Mouse (Mus musculus) heart, adult 11 months (tissue): Measurements from ENCODE around the gene Gucy2d.
A peak's percentile ranks its signal among the peaks of the same experiment; 100 is the strongest.

Source experiments
- DNase-seq: peaks from one replicate; pipeline ENCODE4 v3.0.0; 2022

The Gucy2d gene

GRCm38 (mm10) chr7:98439956-98440466 is at the start of gene Gucy2d:
Gene Gucy2d (plus strand): TSS chr7:98440416.
- DNase-seq: peak; percentile 76

DNA sequence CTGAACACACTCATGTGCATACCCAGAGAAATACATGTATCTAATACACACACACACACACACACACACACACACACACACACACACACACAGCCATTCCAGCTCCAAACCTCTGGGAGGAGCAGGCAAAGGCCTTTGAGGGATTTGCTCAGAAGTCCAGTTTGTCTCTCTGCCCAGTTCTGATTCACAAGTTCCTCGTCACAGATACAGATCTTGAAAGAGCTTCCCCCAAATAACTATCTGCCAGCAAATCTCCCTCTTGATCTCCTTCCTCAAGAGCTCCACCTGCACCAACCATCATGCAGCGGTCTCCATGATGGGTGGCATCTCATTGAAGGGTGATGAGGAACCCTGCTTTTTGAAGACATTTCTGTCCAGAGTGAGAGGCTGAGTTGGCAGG is 49.7 kb upstream of the Gucy2d start:
- no peak for DNase-seq

GRCm38 (mm10) chr7:98391351-98391936 is 48.8 kb upstream of the Gucy2d start:
- no peak for DNase-seq

DNA sequence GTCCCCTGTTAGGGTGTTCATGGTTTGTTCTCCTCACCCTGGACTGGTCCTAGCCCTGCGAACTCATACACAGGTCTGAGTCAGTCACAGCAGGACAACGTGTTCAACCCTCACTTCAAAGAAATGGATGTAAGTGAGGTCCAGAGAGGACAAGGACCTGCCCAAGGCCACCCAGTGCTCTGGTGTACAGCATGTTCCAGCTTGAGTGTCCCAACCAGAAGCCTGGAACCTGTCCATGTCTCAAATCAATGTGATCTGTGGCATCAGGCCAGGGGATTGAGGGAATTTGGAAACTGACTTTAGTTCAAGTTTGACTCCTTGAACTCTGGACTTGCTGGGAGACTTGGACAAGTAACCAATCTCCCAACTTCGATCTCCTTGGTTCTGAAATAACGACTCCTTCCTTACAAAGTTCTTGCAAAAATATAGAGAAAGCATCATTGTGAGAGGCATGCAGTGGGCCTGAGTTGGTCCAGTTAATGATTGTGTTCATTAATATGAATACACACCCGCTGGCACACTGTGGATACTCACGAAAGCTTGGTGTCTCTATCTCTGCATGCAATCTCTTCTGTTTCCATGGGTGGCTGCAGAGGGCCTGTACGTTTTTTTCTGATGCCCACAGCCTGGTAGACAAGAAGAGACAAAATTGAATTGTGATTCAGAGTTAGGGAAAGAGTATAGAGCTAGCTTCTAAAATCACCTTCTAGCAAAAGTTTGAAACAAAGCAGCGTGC is 47.6 kb upstream of the Gucy2d start:
- no peak for DNase-seq

DNA sequence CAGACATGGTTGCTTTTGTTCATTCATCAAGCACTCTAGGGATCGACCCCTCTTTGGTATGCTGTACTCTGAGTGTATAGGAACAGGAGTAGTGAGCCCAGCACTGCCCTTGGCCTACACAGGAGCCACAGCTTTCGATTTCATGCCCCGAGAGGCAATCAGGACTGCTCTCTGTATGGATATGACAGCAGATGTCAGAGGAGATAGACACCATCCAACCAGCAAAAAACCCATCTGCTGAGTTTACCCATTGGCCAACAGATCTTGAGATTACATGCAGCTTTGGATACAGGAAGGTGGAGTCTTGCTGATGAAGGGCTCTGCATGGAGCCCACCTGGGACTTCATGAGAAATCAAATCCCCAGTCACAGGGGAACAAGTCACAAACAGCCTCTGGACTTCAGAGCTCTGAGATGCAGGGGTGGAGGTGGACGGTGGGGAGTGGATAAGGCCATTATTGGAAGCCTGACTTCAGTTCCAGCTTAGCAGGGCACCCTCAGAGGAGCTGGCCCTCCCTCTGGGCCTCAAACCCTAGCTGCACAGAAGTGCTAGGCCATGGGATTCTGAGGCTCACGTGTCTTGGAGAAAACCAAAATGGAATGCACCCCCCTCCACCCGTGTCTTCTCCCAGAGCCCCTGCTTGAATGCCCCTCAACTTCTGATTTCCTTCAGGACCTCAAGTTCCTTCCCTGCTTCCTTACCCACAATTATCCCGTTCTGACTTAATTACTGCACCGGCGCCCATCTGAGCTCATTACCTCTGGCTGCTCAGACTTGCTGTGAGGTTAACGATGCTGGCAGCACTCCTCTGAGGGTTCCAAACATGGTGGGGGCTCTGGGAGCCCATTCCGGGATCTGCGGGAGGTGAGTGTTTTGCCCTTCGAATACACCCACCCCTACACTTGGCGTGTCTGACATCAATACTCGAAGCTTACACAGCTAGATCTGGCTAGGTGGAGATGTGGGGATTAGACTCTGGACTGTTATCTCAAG is 37.3 kb upstream of the Gucy2d start:
- peak; percentile 70 for DNase-seq

GRCm38 (mm10) chr7:98403996-98404395 is 36.2 kb upstream of the Gucy2d start:
- peak; percentile 79 for DNase-seq

DNA sequence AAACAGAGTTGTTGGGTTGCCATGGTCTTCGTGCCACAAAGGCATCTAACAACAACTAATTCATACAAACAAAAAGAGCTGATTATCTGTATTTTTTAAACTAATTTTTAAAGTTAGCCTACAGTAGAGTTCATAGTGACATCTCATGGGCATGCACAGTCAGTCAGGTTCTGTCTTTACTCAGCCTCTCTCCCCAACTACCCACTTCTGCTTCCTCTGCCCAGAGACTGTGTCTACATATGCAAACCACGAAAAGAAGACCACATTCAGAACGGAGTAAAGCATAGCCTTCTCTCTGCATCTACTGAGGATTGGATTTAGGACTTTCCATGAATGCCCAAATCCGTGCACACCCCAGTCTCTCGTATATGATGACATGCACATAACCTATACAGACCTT is 32.6 kb upstream of the Gucy2d start:
- peak; percentile 19 for DNase-seq

- no peak for DNase-seq
These were observed 27.1 kb upstream of the Gucy2d start for GRCm38 (mm10) chr7:98413115-98413514.

GRCm38 (mm10) chr7:98415550-98415949 is 24.7 kb upstream of the Gucy2d start:
- peak; percentile 95 for DNase-seq

- DNase-seq: no peak
These were observed 24.2 kb upstream of the Gucy2d start for GRCm38 (mm10) chr7:98416020-98416419.

DNA sequence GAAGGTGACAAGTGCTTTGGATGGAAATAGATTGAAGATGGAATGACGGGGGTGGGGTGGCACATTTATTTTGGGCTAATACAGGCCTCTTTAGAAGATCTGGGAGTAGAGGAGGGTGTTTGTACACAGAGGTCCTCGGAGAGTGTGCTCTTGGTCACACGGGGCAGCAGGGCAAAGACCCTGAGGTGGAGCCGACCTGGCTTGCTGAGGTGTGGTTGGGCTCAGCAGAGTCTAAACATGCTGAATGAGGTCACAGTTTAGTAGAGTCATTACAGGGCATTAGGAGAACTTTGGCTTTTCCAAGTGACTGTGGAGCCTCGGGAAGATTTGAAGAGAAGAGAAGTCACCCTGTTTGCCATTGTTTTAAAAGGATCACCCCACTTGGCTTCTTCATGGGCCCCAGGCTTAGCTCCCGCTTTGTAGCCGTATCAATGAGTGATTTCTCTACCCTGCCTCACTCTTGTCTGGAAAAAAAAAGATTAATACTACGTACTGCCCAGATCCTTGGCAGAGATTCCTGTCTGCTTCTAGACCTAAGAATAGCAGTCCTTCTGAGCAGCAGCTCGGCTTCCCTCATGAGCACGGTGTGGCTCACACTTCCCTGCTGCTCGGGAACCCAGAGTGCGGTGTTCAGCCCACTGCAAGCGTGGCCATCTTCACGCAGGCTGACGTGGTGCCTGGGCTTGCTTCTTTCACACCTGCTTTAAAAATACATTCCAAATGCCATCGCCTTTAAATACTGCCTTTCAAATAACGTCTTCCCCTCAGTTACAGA is 22.0 kb upstream of the Gucy2d start:
- peak; percentile 87 for DNase-seq

DNA sequence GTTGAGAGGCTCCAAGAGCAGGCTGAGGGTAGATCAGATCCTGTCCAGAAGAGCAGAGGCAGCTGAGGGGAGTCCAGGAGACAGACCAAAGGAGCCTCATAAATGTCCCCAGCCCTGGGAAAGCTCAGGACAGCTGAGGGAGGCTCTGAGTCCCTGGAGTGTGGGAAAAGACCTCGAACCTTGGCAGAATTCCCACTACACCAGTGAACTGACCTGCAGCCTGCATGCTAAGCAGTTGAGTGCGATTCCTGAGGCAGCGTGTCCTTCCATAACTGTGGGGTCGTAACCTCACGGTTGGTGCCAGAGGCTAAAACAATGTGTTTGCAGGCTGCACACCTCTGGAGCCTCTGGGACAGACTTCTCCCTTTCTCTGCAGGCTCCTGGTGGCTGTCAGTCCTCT is 20.9 kb upstream of the Gucy2d start:
- DNase-seq: peak; percentile 86

DNA sequence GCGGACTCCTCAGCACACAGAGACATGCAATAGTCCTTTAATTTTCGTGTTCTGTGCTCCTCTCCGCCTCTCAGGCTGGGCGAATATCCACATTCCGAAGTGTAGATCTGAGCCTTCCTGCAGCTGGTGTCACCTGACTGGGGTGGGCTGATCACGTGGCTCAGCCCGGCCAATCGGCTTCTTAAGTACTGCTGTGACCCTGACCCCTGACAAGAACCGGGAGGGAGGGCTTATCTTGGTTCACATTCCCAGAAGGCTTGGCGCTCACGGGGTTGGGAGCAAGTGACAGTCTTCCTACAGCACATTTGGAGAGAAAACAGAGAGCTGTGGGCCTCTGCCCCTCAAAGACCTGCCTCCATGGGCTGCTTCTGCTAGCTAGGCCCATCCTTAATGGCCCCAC is 16.7 kb upstream of the Gucy2d start:
- peak; percentile 90 for DNase-seq

GRCm38 (mm10) chr7:98424396-98424795 is 15.8 kb upstream of the Gucy2d start:
- peak; percentile 34 for DNase-seq

DNA sequence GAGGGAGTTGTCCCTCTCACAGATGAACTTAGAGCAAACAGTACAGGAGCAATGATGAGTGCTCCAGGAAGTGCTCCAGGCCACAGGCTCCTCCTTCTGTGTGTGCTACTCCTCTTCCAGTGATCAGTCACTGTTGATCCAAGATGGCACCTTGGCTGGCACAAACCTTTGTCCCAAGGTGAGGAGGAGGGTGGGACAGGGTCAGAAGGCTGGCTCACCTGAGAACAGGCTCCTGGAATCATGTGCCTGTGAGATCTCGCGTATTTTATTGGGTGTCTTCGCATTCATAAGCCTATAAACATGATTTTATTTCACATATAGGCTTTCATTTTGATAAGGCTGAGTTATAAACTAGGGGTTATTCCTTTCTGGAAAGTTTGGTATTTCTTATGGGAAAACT is 14.7 kb upstream of the Gucy2d start:
- DNase-seq: peak; percentile 65

- peak; percentile 89 for DNase-seq
These were observed 13.6 kb upstream of the Gucy2d start for GRCm38 (mm10) chr7:98426641-98427040.

GRCm38 (mm10) chr7:98427115-98427835 is 12.9 kb upstream of the Gucy2d start:
- peak; percentile 89 for DNase-seq

DNA sequence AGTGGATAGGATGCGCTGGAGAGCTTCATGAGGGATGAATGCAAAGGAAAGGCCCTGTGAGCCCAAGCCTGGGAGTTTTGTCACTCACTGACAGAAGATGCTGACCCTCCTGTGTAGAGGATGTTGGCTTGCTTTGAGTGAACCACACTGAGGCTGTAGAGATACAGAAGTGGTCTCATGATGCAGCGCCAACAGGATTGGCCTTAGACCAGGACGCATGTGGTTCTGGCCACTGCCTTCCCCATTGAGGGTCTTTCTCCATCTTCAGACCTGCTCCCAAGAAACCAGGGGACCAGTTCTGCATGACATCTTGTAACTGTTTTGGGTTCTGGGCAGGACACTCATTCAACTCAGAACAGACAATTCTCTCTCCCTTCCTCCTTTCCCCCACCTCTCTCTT is 10.6 kb upstream of the Gucy2d start:
- peak; percentile 78 for DNase-seq

GRCm38 (mm10) chr7:98430785-98431184 is 9.4 kb upstream of the Gucy2d start:
- peak; percentile 89 for DNase-seq

GRCm38 (mm10) chr7:98437629-98438028 is 2.6 kb upstream of the Gucy2d start:
- peak; percentile 86 for DNase-seq

- DNase-seq: peak; percentile 74
These were observed 6.7 kb downstream of the Gucy2d start for GRCm38 (mm10) chr7:98446873-98447272.
